Mouse (Mus musculus) c-Kit-positive CD71-negative TER-119-negative erythroid progenitor cells, embryonic 14.5 days (primary cell): ENCODE results near the gene Focad.

Experiments
- DNase-seq: peaks from one replicate; pipeline ENCODE4 v3.0.0-alpha.2; 2013; ENCODE audit warnings: low read depth

Gene Focad

GRCm38 (mm10) chr4:88400302-88400991, 306.0 kb downstream of the Focad start:
- no peak for DNase-seq

DNA sequence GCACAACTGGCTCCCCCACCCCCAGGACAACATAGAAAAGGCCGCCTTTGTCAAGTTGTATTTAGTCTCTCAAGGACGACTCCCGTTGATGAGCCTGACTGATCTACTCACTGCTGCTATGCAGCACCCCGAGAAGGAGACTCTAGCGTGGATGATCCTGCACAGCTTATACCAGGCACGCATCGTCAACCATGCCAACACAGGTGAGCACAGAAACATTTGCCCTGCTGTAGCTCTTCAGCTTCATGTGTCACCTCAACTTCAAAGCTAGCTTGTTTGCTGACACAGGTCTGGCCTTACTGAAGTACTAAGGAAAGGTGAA, 306.5 kb downstream of the Focad start:
- no peak for DNase-seq

DNA sequence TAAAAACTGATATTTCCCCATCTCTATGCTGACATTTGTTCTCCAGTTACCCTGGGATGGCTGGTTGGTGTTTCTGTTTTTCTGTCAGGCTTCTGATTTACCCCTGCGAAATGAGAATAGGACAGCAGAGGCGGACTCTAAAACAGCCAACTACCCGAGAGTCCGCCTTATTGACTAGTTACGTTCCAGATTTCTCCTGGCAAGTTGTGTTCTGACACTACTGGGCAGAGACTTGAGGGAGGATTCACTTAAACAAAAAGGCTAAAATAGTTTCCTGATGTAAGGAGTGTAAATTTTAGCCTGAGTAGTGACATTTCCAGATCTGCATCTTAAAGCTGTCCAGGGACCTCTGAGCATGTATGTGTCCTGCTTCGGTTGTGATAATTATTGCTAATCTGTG, 308.5 kb downstream of the Focad start:
- DNase-seq: no peak

DNA sequence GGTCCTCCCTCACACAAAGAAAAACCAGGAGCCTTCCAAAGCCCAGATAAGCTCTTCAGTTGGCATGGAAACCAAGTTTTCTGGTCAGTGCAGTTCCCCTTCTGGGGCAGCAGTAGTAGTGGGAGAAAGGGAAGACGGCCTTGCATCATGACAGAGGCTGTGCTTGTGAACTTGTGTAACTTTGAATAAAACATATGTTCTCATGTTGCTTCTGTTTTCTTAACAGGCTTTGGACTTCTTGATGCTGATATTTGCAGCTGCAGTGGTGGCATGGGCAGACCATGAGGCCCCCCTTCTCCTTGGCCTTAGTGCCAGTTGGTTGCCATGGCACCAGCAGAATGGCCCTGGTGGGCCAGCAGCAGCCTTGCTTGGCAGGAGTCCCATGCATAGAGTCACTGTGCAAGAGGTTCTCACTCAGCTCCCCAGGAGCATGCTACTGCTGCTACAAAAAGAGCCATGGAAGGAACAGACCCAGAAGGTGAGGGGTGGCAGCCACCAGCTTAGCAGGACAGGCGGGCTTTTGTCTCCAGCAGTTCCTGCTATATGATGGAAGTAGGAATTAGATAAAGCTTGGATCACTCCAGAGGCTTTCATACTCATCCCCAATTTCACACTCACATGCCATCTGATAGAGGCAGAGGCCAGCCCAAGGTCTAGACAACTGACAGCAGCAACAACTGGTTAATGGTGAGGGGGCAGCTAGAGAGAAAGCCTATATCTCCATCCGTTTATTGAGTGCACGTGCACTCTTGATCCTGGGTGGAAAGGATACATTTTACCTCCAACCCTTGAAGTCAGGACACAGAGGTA, 312.7 kb downstream of the Focad start:
- no peak for DNase-seq

GRCm38 (mm10) chr4:88409279-88409678, 314.9 kb downstream of the Focad start:
- DNase-seq: no peak

DNA sequence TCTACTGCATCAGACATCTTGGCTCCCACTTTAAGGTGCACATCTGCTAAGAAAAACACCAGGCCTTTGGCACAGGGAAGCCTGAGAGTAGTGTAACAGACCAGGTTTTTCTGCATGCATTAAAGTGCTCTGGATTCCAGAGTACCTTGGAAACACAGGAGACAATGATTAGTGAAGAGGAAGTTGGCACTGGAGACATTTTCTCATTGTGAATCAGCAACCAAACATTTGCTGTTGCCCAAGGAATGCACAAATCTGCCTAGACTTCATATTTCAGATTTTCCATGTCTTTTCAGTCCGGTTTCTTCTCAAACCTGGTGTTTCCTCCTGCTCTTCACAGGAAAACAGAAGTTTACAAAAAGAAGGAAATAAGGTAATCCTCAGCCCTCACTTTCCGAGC, 317.9 kb downstream of the Focad start:
- DNase-seq: no peak

GRCm38 (mm10) chr4:88415017-88415416, 320.6 kb downstream of the Focad start:
- DNase-seq: no peak

DNA sequence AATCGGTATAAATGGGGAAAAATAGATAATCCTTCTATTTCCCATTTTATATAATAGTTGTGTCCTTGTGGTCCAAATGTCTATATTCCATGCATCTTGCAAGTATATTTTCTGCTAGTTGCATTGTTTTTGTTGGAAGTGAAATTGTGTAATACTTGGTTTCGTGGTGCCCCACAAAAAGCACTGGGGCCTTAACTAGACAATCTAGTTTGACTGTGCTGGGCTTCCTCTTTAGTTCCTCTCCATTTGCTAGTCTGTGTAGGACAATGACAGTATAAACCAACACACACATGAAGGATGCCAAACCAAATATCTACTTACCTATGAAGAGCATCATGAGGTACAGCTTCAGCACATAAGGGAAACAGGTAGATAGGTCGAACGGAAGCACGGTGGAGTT, 324.9 kb downstream of the Focad start:
- DNase-seq: no peak

DNA sequence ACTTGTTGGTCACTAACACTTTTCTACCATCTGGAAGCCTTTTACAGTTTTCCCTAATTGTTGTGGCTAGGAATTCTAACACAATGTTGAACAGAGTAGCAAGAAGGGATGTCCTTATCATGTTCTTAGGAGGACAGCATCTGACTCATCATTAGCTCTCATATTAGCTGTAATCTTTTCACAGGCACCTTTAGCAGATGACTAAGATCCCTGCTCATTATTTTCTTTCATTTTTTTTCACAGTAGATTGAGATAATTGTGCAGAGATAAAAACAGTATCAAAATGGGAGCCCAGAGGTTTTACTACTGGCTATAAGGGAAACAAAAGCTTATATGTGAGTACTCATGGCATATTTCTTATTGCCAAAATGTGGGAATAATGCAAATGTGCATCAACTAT, 330.1 kb downstream of the Focad start:
- DNase-seq: no peak

- no peak for DNase-seq
Observed at GRCm38 (mm10) chr4:88427630-88428239, 333.3 kb downstream of the Focad start.

DNA sequence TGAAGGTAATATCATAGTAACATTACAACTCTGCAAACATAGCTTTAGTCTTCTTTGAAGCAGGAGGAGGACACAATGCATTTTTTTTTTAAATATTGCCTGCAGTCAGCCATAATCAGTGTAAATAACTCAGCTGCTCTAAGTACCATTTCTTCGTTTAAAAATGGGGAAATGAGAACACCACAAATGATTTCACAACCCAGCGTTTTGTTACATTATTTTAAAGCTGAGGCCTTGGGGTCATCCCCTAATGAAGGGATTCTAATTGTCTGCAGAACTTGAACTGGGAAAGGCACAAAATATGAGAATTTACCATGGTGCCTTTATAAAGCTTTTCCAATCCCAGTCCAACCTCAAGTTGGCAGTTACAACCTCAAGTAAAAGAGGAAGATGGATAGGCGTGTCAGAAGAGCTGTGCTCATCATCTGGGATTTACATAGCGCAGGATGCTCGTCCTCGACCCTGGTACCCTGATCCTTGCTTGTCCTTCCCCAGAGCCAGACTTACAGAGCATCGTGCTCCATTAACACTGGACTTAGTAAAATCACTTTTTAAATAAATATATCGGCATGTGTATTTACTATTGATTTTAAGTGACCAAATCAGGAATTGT, 338.1 kb downstream of the Focad start:
- no peak for DNase-seq

- DNase-seq: no peak
Observed at GRCm38 (mm10) chr4:88436593-88437165, 342.2 kb downstream of the Focad start.

DNA sequence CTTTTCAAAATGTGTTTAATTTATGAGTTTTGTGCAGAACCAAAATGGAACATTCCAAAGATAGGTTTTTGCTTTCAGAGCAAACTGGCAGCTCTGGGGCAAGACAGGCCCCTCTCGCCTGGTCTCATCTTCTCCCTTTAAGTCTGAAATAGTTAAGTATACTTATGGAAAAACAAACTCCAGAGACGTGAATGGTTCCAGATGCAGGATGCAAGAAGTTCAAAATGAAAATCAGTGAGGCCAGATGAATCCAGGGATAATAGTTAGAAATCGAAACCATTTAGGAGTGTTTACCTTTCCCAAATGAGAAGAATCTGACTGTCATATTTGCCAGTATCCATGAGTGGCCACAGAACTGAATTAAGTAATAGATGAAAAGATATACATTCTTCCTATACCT, 342.7 kb downstream of the Focad start:
- DNase-seq: no peak

DNA sequence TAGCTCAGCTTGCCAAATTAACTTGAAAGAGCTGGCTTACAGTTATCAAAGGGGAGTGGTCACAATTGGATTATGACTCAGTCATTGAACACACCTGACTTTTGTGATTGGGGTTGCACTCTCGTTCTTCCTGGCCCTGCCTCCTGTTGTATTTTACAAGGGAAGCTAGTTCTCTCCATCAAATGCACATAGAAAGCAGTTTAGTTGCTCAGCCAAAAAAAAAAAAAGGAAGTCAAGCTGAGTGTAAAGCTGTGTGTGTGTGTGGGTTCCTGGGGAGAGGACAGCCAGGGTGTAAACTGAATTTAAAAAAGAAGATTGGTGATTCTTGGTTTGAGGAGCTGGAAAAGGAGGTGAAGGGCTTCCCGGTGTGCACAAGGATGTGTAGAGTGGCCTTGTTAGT, 343.5 kb downstream of the Focad start:
- DNase-seq: no peak

GRCm38 (mm10) chr4:88438326-88438989, 344.0 kb downstream of the Focad start, which contains the start of gene Hacd4:
Gene Hacd4, minus strand, starts transcription at chr4:88438928.
- no peak for DNase-seq

DNA sequence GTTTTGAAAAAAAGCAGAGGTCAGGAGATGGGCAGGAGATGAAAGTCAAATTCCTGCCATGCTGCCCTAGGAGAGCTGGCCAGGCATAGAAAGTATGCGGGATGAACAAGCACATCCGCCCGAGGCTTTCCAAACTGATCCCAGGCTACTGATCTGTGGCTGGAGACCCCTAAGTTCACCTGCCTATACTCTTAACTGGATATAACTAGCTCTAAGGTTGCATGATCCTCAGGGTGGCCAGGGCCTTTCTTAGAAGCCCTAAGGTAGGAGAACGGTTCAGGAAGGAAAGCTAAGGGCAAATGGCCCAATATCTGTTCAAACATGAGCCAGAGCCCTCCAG, 344.5 kb downstream of the Focad start:
- DNase-seq: no peak

DNA sequence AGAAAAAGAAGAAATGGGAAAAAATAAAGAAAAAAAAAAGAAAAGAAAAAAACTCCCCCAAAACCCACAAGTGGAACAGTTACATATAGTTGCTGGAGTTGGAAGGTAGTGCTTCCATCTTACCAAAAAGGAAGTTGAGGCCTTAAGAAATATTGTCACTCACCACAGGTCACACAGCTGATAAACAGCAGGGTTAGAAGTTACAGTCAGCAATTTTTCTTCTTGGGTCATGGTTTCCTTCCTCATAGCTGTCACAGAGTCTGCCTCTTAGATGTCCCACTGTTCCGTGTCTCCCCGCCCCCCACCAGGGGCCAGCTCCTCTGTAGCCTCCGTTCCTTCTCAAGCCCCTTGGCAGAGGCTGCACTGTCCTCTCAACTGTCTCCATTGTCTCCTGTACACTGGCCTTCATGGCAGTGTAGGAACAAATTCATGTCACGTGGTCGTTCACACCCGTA, 345.3 kb downstream of the Focad start:
- no peak for DNase-seq

DNA sequence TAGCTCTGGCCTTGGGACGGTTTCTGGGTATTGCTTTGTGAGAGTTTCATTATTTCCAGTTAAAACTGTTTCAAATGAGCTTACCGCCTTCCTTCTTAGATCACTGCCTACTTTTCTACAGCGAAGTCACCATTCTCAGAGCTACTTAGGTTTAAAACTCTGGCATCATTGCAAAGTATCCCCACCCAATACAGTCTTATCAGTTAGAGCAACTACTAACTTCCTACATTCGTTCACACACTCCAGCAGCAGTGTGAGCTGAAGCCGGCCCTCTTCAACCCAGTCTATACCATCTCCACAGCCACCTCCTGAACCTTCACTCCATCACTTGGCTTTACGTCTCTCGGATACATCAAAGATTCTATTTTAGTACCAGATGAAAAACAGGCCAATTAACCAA, 346.4 kb downstream of the Focad start:
- no peak for DNase-seq

GRCm38 (mm10) chr4:88448976-88449375, 354.5 kb downstream of the Focad start:
- no peak for DNase-seq

DNA sequence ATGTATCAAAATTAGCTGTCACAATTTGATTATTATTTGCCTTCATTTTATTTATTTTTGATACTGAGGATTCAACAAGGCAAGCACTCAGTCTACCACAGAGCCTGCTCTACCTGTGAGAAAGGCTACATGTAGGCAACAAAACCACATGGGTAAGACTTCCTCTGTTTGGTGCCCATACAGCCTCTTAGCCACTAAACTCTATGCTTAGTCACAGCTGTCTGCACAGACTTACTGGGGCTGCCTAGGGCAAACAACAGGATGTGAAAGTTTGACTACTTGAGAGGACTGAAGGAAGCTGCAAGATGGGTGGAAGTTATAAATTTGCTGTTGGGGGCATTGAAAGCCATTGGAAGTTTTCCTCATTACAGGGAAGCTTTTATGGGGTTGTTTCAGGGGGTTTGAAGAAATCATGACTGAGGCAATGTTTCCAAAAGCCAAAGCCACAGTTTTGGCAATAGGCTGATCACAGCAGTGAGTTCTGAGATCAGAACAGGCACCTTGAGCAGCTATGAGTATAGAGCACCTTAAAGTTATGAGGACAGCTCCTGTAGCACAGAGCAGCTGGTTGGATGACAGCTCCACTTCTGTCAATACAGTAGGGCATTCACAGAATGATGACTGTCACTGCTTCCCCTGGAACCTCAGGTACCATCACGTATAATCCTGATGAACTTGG, 355.8 kb downstream of the Focad start:
- DNase-seq: no peak

DNA sequence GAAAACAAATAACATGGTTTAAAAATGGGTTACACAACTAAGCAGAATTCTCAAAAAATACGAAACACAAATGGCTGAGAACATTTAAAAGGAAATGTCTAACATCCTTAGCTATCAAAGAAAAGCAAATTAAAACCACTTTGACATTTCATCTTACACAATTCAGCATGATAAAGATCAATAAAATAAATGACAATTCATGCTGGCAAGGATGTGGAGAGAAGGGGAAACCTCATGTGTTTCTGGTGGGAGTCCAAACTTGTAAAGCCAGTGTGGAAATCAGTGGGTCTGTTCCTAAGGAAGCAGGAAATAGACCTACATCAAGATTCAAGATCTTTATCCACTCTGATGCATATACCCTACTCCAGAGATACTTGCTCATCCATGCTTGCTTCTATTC, 363.7 kb downstream of the Focad start:
- no peak for DNase-seq
